Mouse (Mus musculus): ENCODE data around the gene Cep78. TPM values are rescaled to one million over a fixed set of nuclear protein-coding genes. Genes with fewer than 3 reads are reported as not detected.
"Not testable (repeated sequence)": the region's sequence is repeated elsewhere in the genome, so short reads cannot be mapped to it uniquely, and the experiment has no call there.

The Cep78 gene
- 28.9 and 29.0 TPM in 2 replicates for polyA plus RNA-seq (2015; fragmentation: Nextera tagmentation; extraction: Ambion mirVana)

DNA sequence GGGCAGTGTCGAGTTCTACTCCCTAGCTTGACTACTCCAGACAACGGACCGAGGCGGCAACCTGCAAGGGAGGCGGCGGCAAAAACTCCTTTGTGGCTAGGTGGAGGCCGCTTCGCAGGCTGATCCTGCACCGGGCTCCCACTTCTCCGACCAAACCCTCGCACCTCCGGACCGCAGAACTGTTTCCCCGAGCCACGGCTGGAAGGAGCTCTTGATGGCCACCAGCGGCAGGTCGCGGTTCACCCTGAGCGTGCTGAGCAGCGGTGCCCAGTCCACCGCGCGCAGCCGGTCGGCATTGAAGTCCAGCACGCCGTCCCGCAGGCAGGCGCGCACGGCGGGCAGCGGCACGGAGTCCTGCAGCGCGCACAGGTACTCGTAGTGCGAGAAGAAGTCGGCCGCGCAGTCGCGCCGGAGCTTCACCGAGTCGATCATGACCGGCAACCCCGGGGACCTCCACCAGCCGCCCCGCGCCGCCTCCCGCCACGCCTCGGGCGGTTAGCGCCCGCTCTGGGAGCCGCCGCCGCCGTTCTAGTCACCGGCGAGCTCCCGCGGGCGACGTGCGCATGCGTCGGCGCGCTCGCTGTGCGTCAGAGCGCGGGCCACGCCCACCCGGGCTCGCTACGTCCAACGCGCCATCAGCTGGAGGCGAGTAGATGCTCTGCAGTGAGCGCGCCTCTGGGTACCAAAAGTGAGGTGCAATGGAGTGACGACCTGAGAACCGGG, at the start of gene Cep78:
Gene Cep78, minus strand, starts transcription at position 541 of the 723 bp plus-strand sequence.
- Histone ChIP-seq H3K9ac (peak within 1 kb of the TSS; percentile 72), H3K4me3 (peak within 1 kb of the TSS; percentile 62), H3K27me3 (no peaks in the 10 kb centered on the region), H3K36me3 (peaks cover 4% of the 10 kb centered on the region; the same call in 1 of the 2 replicates), H3K4me2 (peak within 1 kb of the TSS; percentile 81), H3K9me3 (no peaks in the 10 kb centered on the region), H3K27ac (replicated peaks) (peak within 1 kb of the TSS; percentile 91), H3K4me1 (replicated peaks) (peaks cover 34% of the 10 kb centered on the region)
- under 1% methylated on average over 88 of the region's 88 CpGs for WGBS
- ATAC-seq (ENCODE audit: low FRiP score, low read depth), result peak; percentile 94

- Histone ChIP-seq H3K36me3 (no peaks in the 10 kb centered on the region), H3K4me2 (no peak overlapping the region), H3K4me1 (replicated peaks) (no peaks in the 10 kb centered on the region), H3K27ac (replicated peaks) (no peak overlapping the region), H3K9ac (no peak overlapping the region), H3K27me3 (no peaks in the 10 kb centered on the region), H3K4me3 (no peak overlapping the region), H3K9me3 (no peaks in the 10 kb centered on the region)
- WGBS, result 96% methylated on average over 4 of the region's 4 CpGs
- no peak for ATAC-seq (ENCODE audit: low FRiP score, low read depth)
These were observed 46.5 kb upstream of the Cep78 start for GRCm38 (mm10) chr19:16031276-16031675.

DNA sequence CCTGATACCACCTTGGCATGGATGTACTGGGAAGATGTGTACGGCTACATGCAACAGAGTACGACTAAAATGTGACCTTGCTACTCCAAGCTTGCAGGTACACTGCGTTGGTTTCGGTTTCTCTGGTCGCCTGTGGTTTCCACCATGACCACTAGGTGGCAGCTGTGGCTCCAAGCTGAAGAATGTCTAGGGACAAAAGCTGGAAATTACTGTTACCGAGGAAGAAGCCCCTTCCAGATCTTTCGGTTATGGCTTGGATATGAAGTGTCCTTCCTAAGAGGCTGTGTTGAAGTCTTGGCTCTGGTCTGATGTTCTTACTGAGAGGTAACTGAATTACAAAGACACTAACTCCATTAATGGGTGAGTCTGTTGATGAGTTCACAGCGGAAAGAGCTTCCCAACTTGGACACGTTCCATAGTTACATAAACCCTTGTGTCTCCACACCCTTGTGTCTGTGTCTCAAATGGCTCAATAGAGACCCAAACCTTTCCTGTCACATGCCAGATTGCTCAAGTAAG, 44.5 kb upstream of the Cep78 start:
- peak; percentile 68 for ATAC-seq (ENCODE audit: low FRiP score, low read depth)
- H3K4me3 ChIP-seq; H3K9ac ChIP-seq; H3K27ac ChIP-seq (replicated peaks); H3K27me3 ChIP-seq; H3K4me1 ChIP-seq (replicated peaks); H3K9me3 ChIP-seq; H3K36me3 ChIP-seq: not testable (repeated sequence)
- peak overlapping the region; percentile 39 for H3K4me2 ChIP-seq
- 27% methylated on average over 7 of the region's 9 CpGs for WGBS

DNA sequence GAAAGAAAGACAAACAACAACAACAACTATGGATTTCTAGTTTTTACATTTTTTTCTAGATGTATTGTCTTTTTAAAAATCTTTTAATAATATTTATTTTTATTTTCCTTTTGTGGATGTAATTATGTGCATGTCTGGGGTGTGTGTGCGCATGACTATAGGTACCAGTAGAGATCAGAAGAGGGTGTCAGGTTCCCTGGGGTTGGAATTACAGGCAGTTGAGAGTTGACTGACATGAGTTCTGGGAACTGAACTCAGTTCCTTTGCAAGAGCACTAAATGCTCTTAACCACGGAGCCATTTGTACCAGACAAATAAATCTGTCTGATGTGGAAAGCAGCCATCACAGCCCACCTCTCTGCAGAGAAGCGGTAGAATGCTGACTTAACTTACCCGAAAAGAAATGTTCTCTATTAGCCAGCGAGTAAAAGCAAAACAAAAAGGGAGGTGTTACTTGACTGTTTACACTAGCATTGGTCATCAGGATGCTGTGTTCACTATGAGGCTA, 44.0 kb upstream of the Cep78 start:
- no peak for ATAC-seq (ENCODE audit: low FRiP score, low read depth)
- Histone ChIP-seq H3K27ac (replicated peaks) (no peak overlapping the region), H3K4me3 (no peak overlapping the region), H3K4me1 (replicated peaks) (no peaks in the 10 kb centered on the region), H3K4me2 (peak overlapping the region; percentile 39), H3K9ac (no peak overlapping the region), H3K9me3 (no peaks in the 10 kb centered on the region), H3K27me3 (no peaks in the 10 kb centered on the region), H3K36me3 (no peaks in the 10 kb centered on the region)
- 60% methylated on average over 5 of the region's 5 CpGs for WGBS

DNA sequence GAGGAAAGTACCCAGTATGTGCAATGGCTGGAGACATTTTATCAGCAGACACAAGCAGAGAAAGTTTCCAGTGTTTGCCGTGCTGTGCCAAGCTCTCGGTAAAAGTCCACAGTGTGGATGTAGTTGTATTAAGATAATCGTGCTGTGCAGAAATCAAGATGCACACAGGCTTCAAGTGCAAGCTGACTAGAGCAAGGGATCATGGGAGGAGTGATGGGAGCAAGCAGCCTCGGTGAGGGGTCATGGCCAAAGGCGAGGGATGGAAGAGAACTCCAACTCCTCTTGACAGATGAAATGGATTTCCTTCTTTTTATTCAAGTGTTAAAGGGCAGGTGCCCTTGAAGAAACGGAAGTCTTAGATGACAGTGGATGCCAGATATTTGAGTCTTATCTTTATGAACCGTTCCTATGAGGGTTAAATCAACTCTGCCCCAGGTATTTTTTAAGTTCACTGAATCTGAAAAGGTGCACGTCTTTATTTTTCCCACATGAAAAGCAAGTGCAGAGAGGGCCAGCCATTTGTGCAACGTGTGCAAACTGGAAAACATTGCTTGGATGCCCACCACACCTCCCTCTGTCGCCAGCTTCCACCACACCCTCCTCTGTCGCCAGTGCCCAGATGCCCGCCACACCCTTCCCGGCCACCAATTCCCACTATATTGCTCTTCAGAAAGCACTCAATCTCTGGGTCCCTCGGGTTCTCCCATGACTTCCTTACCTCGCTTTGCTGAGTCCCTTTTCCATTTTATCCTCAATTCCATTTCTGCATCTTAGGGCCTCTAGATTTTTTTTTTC, 43.3 kb upstream of the Cep78 start:
- no peaks in the 10 kb centered on the region for H3K27me3 ChIP-seq
- no peaks in the 10 kb centered on the region for H3K9me3 ChIP-seq
- H3K36me3 ChIP-seq, result no peaks in the 10 kb centered on the region
- H3K27ac ChIP-seq (replicated peaks), result no peak overlapping the region
- H3K4me2 ChIP-seq, result no peak overlapping the region
- ATAC-seq (ENCODE audit: low FRiP score, low read depth), result no peak
- H3K4me3 ChIP-seq, result no peak overlapping the region
- H3K9ac ChIP-seq, result no peak overlapping the region
- H3K4me1 ChIP-seq (replicated peaks), result no peaks in the 10 kb centered on the region
- 84% methylated on average over 15 of the region's 15 CpGs for WGBS

GRCm38 (mm10) chr19:16026276-16026675, 41.5 kb upstream of the Cep78 start:
- no peaks in the 10 kb centered on the region for H3K9me3 ChIP-seq
- no peaks in the 10 kb centered on the region for H3K27me3 ChIP-seq
- H3K9ac ChIP-seq, result no peak overlapping the region
- no peak overlapping the region for H3K27ac ChIP-seq (replicated peaks)
- H3K4me3 ChIP-seq, result no peak overlapping the region
- no peak overlapping the region for H3K4me2 ChIP-seq
- H3K36me3 ChIP-seq, result no peaks in the 10 kb centered on the region
- ATAC-seq (ENCODE audit: low FRiP score, low read depth), result no peak
- no peaks in the 10 kb centered on the region for H3K4me1 ChIP-seq (replicated peaks)
- 98% methylated on average over 5 of the region's 5 CpGs for WGBS

- Histone ChIP-seq H3K36me3 (no peaks in the 10 kb centered on the region), H3K4me3 (no peak overlapping the region), H3K9ac (no peak overlapping the region), H3K4me2 (no peak overlapping the region), H3K27me3 (no peaks in the 10 kb centered on the region), H3K9me3 (no peaks in the 10 kb centered on the region), H3K27ac (replicated peaks) (no peak overlapping the region), H3K4me1 (replicated peaks) (no peaks in the 10 kb centered on the region)
- WGBS, result 70% methylated on average over 10 of the region's 10 CpGs
- ATAC-seq (ENCODE audit: low FRiP score, low read depth), result no peak
These were observed 37.4 kb upstream of the Cep78 start for GRCm38 (mm10) chr19:16022178-16022577.

DNA sequence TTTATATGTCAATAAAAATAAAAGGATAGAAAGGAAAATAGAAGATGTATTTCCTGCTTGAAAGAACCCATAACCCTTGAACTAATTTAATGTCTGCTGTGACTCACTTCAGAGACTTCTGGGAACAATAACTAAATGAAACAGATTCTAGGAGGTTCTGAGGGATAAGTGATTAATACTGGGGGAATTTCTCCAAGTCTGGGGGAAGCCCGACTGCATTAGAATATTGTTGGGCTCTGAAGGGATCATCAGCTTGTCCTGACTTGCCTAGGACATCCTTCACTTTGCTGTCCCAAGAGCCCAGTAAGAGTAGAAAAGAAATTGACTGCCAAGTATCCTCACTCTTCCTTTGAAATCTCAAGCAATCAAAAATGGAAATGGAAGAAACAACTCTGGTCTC, 31.4 kb upstream of the Cep78 start:
- Histone ChIP-seq H3K27me3 (no peaks in the 10 kb centered on the region), H3K27ac (replicated peaks) (no peak overlapping the region), H3K9me3 (no peaks in the 10 kb centered on the region), H3K4me2 (no peak overlapping the region), H3K4me3 (no peak overlapping the region), H3K4me1 (replicated peaks) (no peaks in the 10 kb centered on the region), H3K9ac (no peak overlapping the region), H3K36me3 (no peaks in the 10 kb centered on the region)
- 67% methylated on average over 1 of the region's 1 CpGs for WGBS
- no peak for ATAC-seq (ENCODE audit: low FRiP score, low read depth)

DNA sequence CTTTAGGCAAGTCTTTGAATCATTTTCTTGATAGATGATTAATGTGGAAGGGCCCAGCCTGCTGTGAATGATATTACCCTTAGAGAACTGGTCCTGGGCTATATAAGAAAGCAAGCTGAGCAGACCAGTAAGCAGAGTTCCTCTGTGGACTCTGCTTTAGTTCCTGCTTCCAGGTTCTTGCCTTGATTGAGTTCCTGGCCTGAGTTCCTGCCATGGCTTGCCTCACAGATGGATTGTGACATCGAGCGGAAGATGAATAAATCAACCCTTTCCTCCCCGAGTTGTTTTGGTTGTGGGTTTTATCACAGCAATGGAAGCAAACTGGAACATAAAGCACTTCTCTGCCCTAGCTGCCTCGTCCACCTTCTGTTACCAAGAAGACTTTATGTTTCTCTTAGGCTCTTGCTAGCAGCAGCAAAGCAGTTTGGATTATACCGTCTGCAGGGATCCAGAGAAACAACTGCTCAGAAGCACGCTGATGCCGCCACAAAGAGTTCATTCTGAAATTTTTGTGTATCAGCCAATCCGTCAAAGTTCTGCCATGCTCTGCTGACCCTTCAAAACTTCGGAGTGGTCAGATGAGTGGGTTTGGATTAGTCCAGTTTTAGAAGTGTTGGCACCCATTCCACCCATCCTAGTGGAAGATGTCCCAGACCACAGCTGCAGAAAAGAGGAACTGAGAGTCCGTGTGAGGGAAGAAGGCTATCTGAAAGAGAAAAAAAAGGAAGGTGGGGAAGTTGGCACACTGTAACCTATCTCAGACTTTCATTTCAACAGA, 30.6 kb upstream of the Cep78 start:
- Histone ChIP-seq H3K27ac (replicated peaks) (no peak overlapping the region), H3K9ac (no peak overlapping the region), H3K4me3 (no peak overlapping the region), H3K4me2 (no peak overlapping the region), H3K27me3 (no peaks in the 10 kb centered on the region), H3K36me3 (no peaks in the 10 kb centered on the region), H3K4me1 (replicated peaks) (no peaks in the 10 kb centered on the region), H3K9me3 (no peaks in the 10 kb centered on the region)
- ATAC-seq (ENCODE audit: low FRiP score, low read depth), result no peak
- 84% methylated on average over 10 of the region's 10 CpGs for WGBS

GRCm38 (mm10) chr19:16009746-16010337, 25.1 kb upstream of the Cep78 start:
- H3K4me3 ChIP-seq, result no peak overlapping the region
- ATAC-seq (ENCODE audit: low FRiP score, low read depth), result peak; percentile 56; the same call in 1 of the 2 replicates
- no peak overlapping the region for H3K9ac ChIP-seq
- H3K9me3 ChIP-seq, result no peaks in the 10 kb centered on the region
- 43% methylated on average over 6 of the region's 6 CpGs for WGBS
- no peak overlapping the region for H3K4me2 ChIP-seq
- no peaks in the 10 kb centered on the region for H3K36me3 ChIP-seq
- no peaks in the 10 kb centered on the region for H3K27me3 ChIP-seq
- H3K4me1 ChIP-seq (replicated peaks), result peaks cover 3% of the 10 kb centered on the region; the same call in 1 of the 2 replicates
- 0 out of 2 replicates have a peak overlapping the region, but pooled peaks have one; percentile 41 for H3K27ac ChIP-seq (replicated peaks)

DNA sequence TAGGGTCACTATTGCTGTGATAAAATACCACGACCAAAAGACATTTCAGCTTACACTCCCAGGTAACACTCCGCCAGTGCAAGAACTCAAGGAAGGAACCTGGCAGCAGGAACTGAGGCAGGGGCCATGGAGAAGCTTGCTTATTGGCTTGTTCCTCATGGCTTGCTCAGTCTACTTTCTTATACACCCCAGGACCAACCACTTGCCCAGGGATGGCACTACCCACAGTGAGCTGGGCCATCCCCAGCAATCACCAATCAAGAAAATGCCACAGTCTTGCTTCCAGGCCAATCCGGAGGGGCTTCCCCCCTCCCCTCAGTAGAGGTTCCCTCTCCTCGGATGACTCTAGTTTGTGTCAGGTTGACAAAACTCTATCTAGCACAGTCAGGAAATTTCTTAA, 24.3 kb upstream of the Cep78 start:
- Histone ChIP-seq H3K27ac (replicated peaks) (no peak overlapping the region), H3K4me1 (replicated peaks) (peaks cover 3% of the 10 kb centered on the region; the same call in 1 of the 2 replicates), H3K9me3 (no peaks in the 10 kb centered on the region), H3K4me3 (no peak overlapping the region), H3K27me3 (no peaks in the 10 kb centered on the region), H3K9ac (no peak overlapping the region), H3K4me2 (no peak overlapping the region), H3K36me3 (no peaks in the 10 kb centered on the region)
- 79% methylated on average over 4 of the region's 4 CpGs for WGBS
- no peak for ATAC-seq (ENCODE audit: low FRiP score, low read depth)

All from hindbrain, embryonic 15.5 days (tissue).